Mouse (Mus musculus): Measurements from ENCODE around the gene Ppp1ca.

DNA sequence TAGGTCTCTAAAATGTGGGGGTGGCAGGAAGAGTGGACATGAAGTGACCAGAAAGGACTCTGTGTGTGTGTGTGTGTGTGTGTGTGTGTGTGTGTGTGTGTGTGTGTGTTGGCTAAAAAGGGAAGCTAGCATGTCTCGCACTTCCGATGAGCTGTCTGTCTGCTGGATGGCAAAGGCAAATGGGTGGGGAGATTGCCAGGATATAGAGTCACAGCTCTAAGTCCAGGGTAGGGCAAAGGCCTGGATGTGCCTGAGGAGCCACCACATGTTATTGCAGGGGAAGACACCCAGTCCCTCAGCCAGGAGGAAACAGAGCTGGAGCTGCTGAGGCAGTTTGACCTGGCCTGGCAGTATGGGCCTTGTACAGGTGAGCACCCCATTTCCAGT lies 40.3 kb downstream of the Ppp1ca start:
- no peak for TF ChIP-seq CTCF (IDR thresholded peaks at IDR 0.05; ENCODE audit: low read depth)
- TF ChIP-seq EP300 (IDR thresholded peaks at IDR 0.05; ENCODE audit: low read depth): no peak

Measured in liver, postnatal 0 days (tissue).